ENCODE assay signal across 15 mouse cellular contexts in genomic region chr11:88538710-88539340, GRCm38 (mm10).
A peak's percentile ranks its signal among the peaks of the same experiment; 100 is the strongest.
DNase-seq lines count a peak whose midpoint lies in the region; ATAC-seq and TF ChIP-seq lines count a peak whose summit lies in the region.
"Had no signal": no experiment of that assay in that cellular context is flagged by ENCODE, and none has a peak within 500 bp of the region (broad histone marks: within the 10 kb centered on the region; RNA-seq: fewer than 3 reads in every experiment).

No protein-coding gene starts in this region.

- no peaks in the 10 kb centered on the region; the same call in 1 of the 2 replicates for H3K36me3 ChIP-seq in heart, embryonic 10.5 days
- no peaks in the 10 kb centered on the region for H3K36me3 ChIP-seq in heart, adult 2 months (ENCODE audit: control insufficient read depth, insufficient read depth, low read length)
- no peaks in the 10 kb centered on the region for H3K36me3 ChIP-seq in kidney, embryonic 15.5 days
- H3K36me3 ChIP-seq in hindbrain, postnatal 0 days (ENCODE audit: insufficient read depth, low read length) = no peaks in the 10 kb centered on the region
- H3K36me3 ChIP-seq: liver, embryonic 12.5 days had no signal

- 65% methylated on average over 13 of the region's 13 CpGs for WGBS in heart, embryonic 10.5 days
- WGBS in heart, adult 2 months = 58% methylated on average over 13 of the region's 13 CpGs
- 75% methylated on average over 13 of the region's 13 CpGs for WGBS in kidney, embryonic 15.5 days
- WGBS in hindbrain, postnatal 0 days = 43% methylated on average over 13 of the region's 13 CpGs

- no peak for TF ChIP-seq EP300 in heart, adult 2 months (IDR thresholded peaks at IDR 0.05; ENCODE audit: insufficient read depth, low read depth, low read length)

- peaks cover 91% of the 10 kb centered on the region for H3K4me1 ChIP-seq in heart, embryonic 10.5 days
- H3K4me1 ChIP-seq in heart, adult 2 months (ENCODE audit: control insufficient read depth, insufficient read depth, low read length) = peaks cover 26% of the 10 kb centered on the region
- peaks cover 90% of the 10 kb centered on the region for H3K4me1 ChIP-seq in kidney, embryonic 15.5 days
- peaks cover 48% of the 10 kb centered on the region for H3K4me1 ChIP-seq in hindbrain, postnatal 0 days (ENCODE audit: insufficient read depth, low read length)

- H3K9me3 ChIP-seq in heart, embryonic 10.5 days = no peaks in the 10 kb centered on the region
- no peaks in the 10 kb centered on the region for H3K9me3 ChIP-seq in kidney, embryonic 15.5 days (replicated peaks)
- H3K9me3 ChIP-seq in hindbrain, postnatal 0 days (ENCODE audit: low read length) = no peaks in the 10 kb centered on the region
- H3K9me3 ChIP-seq: embryonic facial prominence, embryonic 10.5 days; liver, embryonic 12.5 days had no signal

- H3K9ac ChIP-seq in heart, adult 2 months (ENCODE audit: low read depth, low read length) = no peak overlapping the region
- no peak overlapping the region for H3K9ac ChIP-seq in kidney, embryonic 15.5 days
- H3K9ac ChIP-seq in hindbrain, postnatal 0 days (replicated peaks; ENCODE audit: low read length) = no peak overlapping the region
- H3K9ac ChIP-seq: liver, embryonic 12.5 days had no signal

- DNase-seq in heart, embryonic 10.5 days (ENCODE audit: low spot score) = no peak
- DNase-seq in heart, adult 2 months = no peak
- no peak for DNase-seq in kidney, postnatal 14 days
- DNase-seq in Muller cell, postnatal 12 days (ENCODE audit: inconsistent ontology term) = peak; percentile 75
- no peak for DNase-seq in hindbrain, postnatal 0 days (ENCODE audit: low spot score)
- no peak for DNase-seq in layer of hippocampus, adult 18-20 months (ENCODE audit: low spot score in 2 of 2)
- DNase-seq in layer of hippocampus, adult 9-10 months (ENCODE audit: low spot score) = no peak
- DNase-seq: cerebellum, postnatal 25 days; right cerebral cortex, postnatal 4 days had no signal

- no peaks in the 10 kb centered on the region for H3K27me3 ChIP-seq in heart, embryonic 10.5 days (ENCODE audit: insufficient read depth, poor library complexity, severe bottlenecking)
- H3K27me3 ChIP-seq in heart, adult 2 months (ENCODE audit: control insufficient read depth, insufficient read depth, low read length) = no peaks in the 10 kb centered on the region
- H3K27me3 ChIP-seq in kidney, embryonic 15.5 days = no peaks in the 10 kb centered on the region
- H3K27me3 ChIP-seq in hindbrain, postnatal 0 days (ENCODE audit: insufficient read depth, low read length) = no peaks in the 10 kb centered on the region
- H3K27me3 ChIP-seq: liver, embryonic 12.5 days had no signal

- intact Hi-C loops in heart, adult 2 months (cut with DNase I) = no loop called here

- peak overlapping the region; percentile 73 for H3K27ac ChIP-seq in heart, embryonic 10.5 days
- H3K27ac ChIP-seq in heart, adult 2 months = no peak overlapping the region; the same call in 1 of the 2 replicates
- H3K27ac ChIP-seq in kidney, embryonic 15.5 days = peak overlapping the region; percentile 52; the same call in 1 of the 2 replicates
- peak overlapping the region; percentile 43; the same call in 1 of the 2 replicates for H3K27ac ChIP-seq in hindbrain, postnatal 0 days
- H3K27ac ChIP-seq: kidney, postnatal 0 days; liver, embryonic 12.5 days; macrophage had no signal

- no peak overlapping the region for H3K4me2 ChIP-seq in kidney, embryonic 15.5 days
- H3K4me2 ChIP-seq in hindbrain, postnatal 0 days (ENCODE audit: low read depth, low read length) = no peak overlapping the region
- H3K4me2 ChIP-seq: liver, embryonic 12.5 days had no signal

- no peaks in the 10 kb centered on the region; the same call in 1 of the 2 replicates for H3K79me2 ChIP-seq in heart, adult 2 months (replicated peaks; ENCODE audit: control insufficient read depth, insufficient read depth, low read length)

- H3K4me3 ChIP-seq in heart, embryonic 10.5 days = no peak overlapping the region
- no peak overlapping the region for H3K4me3 ChIP-seq in heart, adult 2 months
- H3K4me3 ChIP-seq in kidney, embryonic 15.5 days (replicated peaks) = no peak overlapping the region
- H3K4me3 ChIP-seq in hindbrain, postnatal 0 days (ENCODE audit: low read length) = no peak overlapping the region
- H3K4me3 ChIP-seq: embryonic facial prominence, embryonic 10.5 days; liver, embryonic 12.5 days had no signal

- no peak for TF ChIP-seq CTCF in heart, adult 2 months (IDR thresholded peaks at IDR 0.05)
- TF ChIP-seq CTCF in hindbrain, postnatal 0 days (IDR thresholded peaks at IDR 0.05; ENCODE audit: low read depth) = no peak

- TF ChIP-seq POLR2A in heart, adult 2 months (IDR thresholded peaks at IDR 0.05; ENCODE audit: insufficient read depth, low read depth, low read length) = no peak

- ATAC-seq in kidney, embryonic 15.5 days (replicated peaks; ENCODE audit: low FRiP score) = no peak
- no peak for ATAC-seq in hindbrain, postnatal 0 days
- ATAC-seq: activated CD4-positive, CD25-positive, alpha-beta regulatory T cell, adult 4 months; liver, embryonic 12.5 days had no signal
